Mouse (Mus musculus): ENCODE results near the gene Gm10277. TPM values are rescaled to one million over a fixed set of nuclear protein-coding genes. Genes with fewer than 3 reads are reported as not detected.
"Not testable (repeated sequence)": the region's sequence is repeated elsewhere in the genome, so short reads cannot be mapped to it uniquely, and the experiment has no call there.

Gene Gm10277
- polyA plus RNA-seq, 1 experiment from 2014 or later, result 1.8 TPM

GRCm38 (mm10) chr11:77769496-77769895 is 18.1 kb downstream of the Gm10277 start:
- 85% methylated on average over 4 of the region's 4 CpGs for WGBS
- ATAC-seq (ENCODE audit: insufficient number of reproducible peaks, insufficient read depth, low FRiP score, low TSS enrichment, low read depth), result no peak
- Histone ChIP-seq H3K27ac (no peak overlapping the region), H3K4me1 (peaks cover 30% of the 10 kb centered on the region), H3K4me3 (no peak overlapping the region), H3K4me2 (no peak overlapping the region), H3K9me3 (no peaks in the 10 kb centered on the region), H3K27me3 (0 out of 2 replicates have a peak, but pooled peaks cover 7% of the 10 kb centered on the region), H3K9ac (no peak overlapping the region), H3K36me3 (no peaks in the 10 kb centered on the region)

DNA sequence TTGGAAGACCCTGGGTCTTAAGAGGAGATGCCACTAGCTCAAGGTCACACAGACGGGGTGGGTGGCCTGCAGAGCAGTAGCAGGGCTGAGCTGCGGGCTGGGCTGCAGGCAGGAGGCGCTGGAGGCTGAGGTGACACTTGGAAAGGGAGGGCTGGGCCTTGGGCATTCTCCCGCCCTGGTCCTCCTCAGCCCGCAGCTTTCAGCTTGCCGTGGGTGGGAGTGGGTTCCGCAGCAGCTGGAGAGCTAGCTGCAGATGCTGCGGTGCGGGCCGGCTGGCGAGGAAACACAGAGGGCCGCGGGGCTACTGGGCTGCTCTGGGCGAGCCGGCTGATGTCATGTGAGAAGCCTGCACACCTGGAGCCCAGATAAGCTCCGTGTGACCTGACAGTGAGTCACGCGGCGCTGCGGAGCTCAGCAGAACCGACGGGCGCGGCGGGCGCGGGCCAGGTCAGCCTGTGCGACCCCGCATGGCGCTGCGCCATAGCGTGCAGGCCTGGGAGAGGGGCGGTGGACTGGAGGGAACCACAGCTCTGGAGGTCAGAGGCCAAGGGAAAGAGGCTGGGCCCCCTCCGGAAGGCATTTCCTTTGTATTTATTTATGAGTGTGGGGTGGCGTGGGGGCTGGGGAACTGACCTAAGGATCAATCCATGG is 21.1 kb downstream of the Gm10277 start:
- no peaks in the 10 kb centered on the region for H3K36me3 ChIP-seq
- H3K4me2 ChIP-seq, result peak overlapping the region; percentile 72
- H3K9me3 ChIP-seq, result no peaks in the 10 kb centered on the region
- peak overlapping the region; percentile 67 for H3K9ac ChIP-seq
- H3K4me3 ChIP-seq, result peak overlapping the region; percentile 39
- H3K4me1 ChIP-seq, result peaks cover 37% of the 10 kb centered on the region
- 6% methylated on average over 34 of the region's 35 CpGs for WGBS
- peak; percentile 33; the same call in 1 of the 2 replicates for ATAC-seq (ENCODE audit: insufficient number of reproducible peaks, insufficient read depth, low FRiP score, low TSS enrichment, low read depth)
- peaks cover 7% of the 10 kb centered on the region; the same call in 1 of the 2 replicates for H3K27me3 ChIP-seq
- no peak overlapping the region for H3K27ac ChIP-seq

GRCm38 (mm10) chr11:77765459-77765777 is 22.1 kb downstream of the Gm10277 start:
- Histone ChIP-seq H3K4me2 (peak overlapping the region; percentile 90; the same call in 1 of the 2 replicates), H3K4me3 (0 out of 2 replicates have a peak overlapping the region, but pooled peaks have one; percentile 9), H3K36me3 (no peaks in the 10 kb centered on the region), H3K4me1 (peaks cover 37% of the 10 kb centered on the region), H3K27ac (peak overlapping the region; percentile 29; the same call in 1 of the 2 replicates), H3K9ac (no peak overlapping the region), H3K9me3 (no peaks in the 10 kb centered on the region), H3K27me3 (peaks cover 7% of the 10 kb centered on the region; the same call in 1 of the 2 replicates)
- ATAC-seq (ENCODE audit: insufficient number of reproducible peaks, insufficient read depth, low FRiP score, low TSS enrichment, low read depth), result no peak
- 44% methylated on average over 4 of the region's 4 CpGs for WGBS

DNA sequence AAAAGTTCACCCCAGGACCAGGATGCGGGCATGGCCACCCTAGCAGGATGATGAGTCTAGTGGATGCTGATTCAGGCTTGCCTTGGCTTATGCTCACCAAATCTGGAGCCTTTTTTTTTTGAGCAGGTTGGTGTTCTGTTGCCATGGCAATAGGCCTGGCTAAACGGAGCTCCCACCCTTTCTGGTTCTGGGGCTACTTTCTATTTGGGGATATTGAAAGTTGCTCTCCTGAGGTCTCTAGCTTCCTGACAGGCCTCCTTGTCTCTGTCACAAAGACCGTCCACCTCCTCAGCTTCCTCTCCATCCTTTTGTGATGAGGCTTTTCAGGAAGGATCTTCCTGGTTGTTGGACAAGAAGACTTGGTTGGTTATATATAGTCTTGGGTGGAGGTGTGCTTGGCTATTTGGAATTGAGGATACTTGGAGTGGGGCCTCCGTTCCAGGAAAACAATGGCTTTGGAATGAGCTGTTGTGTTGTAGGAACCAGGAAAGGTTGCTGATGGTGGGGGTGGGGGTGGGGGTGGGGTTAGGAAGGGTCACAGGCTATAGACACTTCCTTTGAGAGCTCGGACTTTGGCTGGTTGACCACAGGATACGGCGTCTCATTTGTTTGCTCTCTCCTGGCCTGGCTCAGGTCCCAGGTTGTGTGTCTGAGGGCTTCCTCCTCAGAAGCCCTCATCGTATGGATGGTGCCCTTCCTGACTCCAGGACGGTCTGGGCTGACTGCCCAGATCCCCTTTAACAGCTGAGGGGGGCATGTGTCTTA is 22.7 kb downstream of the Gm10277 start:
- Histone ChIP-seq H3K4me1 (peaks cover 37% of the 10 kb centered on the region), H3K9me3 (no peaks in the 10 kb centered on the region), H3K36me3 (no peaks in the 10 kb centered on the region), H3K9ac (no peak overlapping the region), H3K4me2 (peak overlapping the region; percentile 90), H3K27ac (peak overlapping the region; percentile 29; the same call in 1 of the 2 replicates), H3K27me3 (peaks cover 7% of the 10 kb centered on the region; the same call in 1 of the 2 replicates), H3K4me3 (peak overlapping the region; percentile 91; the same call in 1 of the 2 replicates)
- no peak for ATAC-seq (ENCODE audit: insufficient number of reproducible peaks, insufficient read depth, low FRiP score, low TSS enrichment, low read depth)
- WGBS, result 51% methylated on average over 9 of the region's 9 CpGs

DNA sequence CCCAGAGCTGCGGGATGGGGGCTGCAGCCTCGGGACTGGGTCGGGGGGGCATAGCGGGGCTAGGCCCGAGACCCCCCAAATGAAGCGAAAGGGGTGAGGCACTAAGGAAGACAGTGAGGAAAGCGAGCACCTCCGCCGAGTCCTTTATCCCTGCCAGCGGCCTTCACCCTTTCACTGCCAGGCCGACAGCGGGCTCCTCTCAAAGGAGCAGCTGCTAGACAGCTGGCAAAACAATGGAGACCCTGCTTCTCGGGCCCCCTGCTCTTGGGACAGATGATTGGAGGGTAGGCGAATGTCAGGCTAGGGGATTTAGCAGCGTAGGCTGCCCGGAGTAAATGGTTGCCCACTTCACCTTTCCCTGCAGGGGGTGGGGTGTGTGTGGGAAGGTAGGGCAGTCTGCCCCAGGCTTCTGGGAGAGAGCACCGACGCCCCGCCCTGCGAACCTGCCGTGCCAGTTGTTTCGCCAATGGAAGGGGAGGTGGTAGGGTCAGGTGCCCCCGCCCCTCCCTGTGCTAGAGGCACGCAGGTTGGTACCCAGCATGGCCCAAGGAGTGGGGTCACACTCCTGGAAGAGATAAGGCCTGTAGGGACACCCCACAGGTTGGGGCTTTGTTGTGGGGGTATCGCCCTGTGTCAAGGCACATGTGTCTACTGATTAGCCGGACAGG is 23.7 kb downstream of the Gm10277 start:
- WGBS, result 4% methylated on average over 26 of the region's 26 CpGs

GRCm38 (mm10) chr11:77762783-77763672 is 24.5 kb downstream of the Gm10277 start, which contains the start of gene Myo18a:
Gene Myo18a (plus strand): TSS chr11:77763246.
- H3K4me1 ChIP-seq, result peaks cover 37% of the 10 kb centered on the region
- peak within 1 kb of the TSS; percentile 84 for H3K27ac ChIP-seq
- WGBS, result 2% methylated on average over 49 of the region's 79 CpGs
- H3K9ac ChIP-seq, result peak within 1 kb of the TSS; percentile 95
- H3K36me3 ChIP-seq, result no peaks in the 10 kb centered on the region
- peaks cover 7% of the 10 kb centered on the region; the same call in 1 of the 2 replicates for H3K27me3 ChIP-seq
- H3K9me3 ChIP-seq, result no peaks in the 10 kb centered on the region
- peak within 1 kb of the TSS; percentile 91 for H3K4me3 ChIP-seq
- peak; percentile 81 for ATAC-seq (ENCODE audit: insufficient number of reproducible peaks, insufficient read depth, low FRiP score, low TSS enrichment, low read depth)
- peak within 1 kb of the TSS; percentile 90 for H3K4me2 ChIP-seq

More for the DNA sequence above, 23.7 kb downstream of the Gm10277 start:
- H3K36me3 ChIP-seq, result no peaks in the 10 kb centered on the region
- no peaks in the 10 kb centered on the region for H3K9me3 ChIP-seq
- peak overlapping the region; percentile 91 for H3K4me3 ChIP-seq
- H3K27me3 ChIP-seq, result peaks cover 7% of the 10 kb centered on the region; the same call in 1 of the 2 replicates
- peak; percentile 11; the same call in 1 of the 2 replicates for ATAC-seq (ENCODE audit: insufficient number of reproducible peaks, insufficient read depth, low FRiP score, low TSS enrichment, low read depth)
- peak overlapping the region; percentile 84 for H3K27ac ChIP-seq
- H3K9ac ChIP-seq, result peak overlapping the region; percentile 95
- H3K4me2 ChIP-seq, result peak overlapping the region; percentile 90
- H3K4me1 ChIP-seq, result peaks cover 37% of the 10 kb centered on the region

DNA sequence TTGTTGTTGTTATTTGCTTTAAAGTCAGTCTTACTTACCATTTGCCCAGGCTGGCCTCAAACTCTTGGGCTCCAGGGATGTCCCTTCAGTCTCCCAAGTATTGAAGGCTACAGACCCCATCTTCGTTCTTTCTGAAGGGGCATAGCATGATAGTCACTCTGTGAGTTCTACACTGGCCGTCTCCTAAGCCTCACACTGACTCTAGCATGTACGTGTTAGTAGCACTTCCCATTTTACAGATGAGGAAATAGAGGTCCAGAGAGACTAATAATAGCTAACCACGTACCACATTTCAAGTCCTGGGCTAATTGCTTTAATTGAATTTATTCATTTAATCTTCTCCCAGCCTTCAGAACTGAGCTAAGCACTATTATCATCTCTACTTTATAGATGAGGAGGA is 27.5 kb downstream of the Gm10277 start:
- Histone ChIP-seq H3K9me3 (no peaks in the 10 kb centered on the region), H3K4me3 (no peak overlapping the region), H3K9ac (no peak overlapping the region), H3K36me3 (no peaks in the 10 kb centered on the region), H3K4me2 (no peak overlapping the region), H3K27ac (no peak overlapping the region), H3K4me1 (peaks cover 17% of the 10 kb centered on the region), H3K27me3 (no peaks in the 10 kb centered on the region; the same call in 1 of the 2 replicates)
- WGBS, result 79% methylated on average over 4 of the region's 4 CpGs
- ATAC-seq (ENCODE audit: insufficient number of reproducible peaks, insufficient read depth, low FRiP score, low TSS enrichment, low read depth), result no peak

GRCm38 (mm10) chr11:77753469-77753868 is 34.1 kb downstream of the Gm10277 start:
- Histone ChIP-seq H3K9ac (no peak overlapping the region), H3K36me3 (no peaks in the 10 kb centered on the region), H3K4me3 (no peak overlapping the region), H3K4me2 (no peak overlapping the region), H3K27ac (no peak overlapping the region), H3K27me3 (no peaks in the 10 kb centered on the region), H3K4me1 (no peaks in the 10 kb centered on the region), H3K9me3 (no peaks in the 10 kb centered on the region)
- ATAC-seq (ENCODE audit: insufficient number of reproducible peaks, insufficient read depth, low FRiP score, low TSS enrichment, low read depth), result no peak
- 66% methylated on average over 3 of the region's 3 CpGs for WGBS

DNA sequence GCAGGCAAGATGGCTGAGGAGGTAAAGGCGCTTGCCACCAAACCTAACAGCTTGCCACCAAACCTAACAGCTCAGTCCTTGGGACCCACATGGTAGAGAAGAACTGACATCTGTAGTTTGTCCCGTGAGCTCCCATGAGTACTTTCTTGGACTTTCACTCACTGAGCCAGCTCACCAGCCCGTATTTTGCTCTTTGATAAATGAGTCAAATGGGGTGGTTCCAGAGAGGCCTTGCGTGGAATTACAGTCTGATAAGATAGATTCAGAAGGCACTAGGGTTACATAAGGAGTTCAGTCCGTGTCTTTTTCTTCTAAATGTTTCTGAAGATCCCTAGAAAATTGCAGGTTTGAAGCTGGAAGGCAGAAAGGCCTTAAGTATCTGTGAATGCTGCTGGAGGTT is 35.0 kb downstream of the Gm10277 start:
- Histone ChIP-seq H3K36me3 (no peaks in the 10 kb centered on the region), H3K4me1 (no peaks in the 10 kb centered on the region), H3K27ac (no peak overlapping the region), H3K4me3 (no peak overlapping the region), H3K9ac (no peak overlapping the region), H3K9me3 (no peaks in the 10 kb centered on the region), H3K27me3 (no peaks in the 10 kb centered on the region), H3K4me2 (no peak overlapping the region)
- no peak for ATAC-seq (ENCODE audit: insufficient number of reproducible peaks, insufficient read depth, low FRiP score, low TSS enrichment, low read depth)
- 82% methylated on average over 5 of the region's 5 CpGs for WGBS

DNA sequence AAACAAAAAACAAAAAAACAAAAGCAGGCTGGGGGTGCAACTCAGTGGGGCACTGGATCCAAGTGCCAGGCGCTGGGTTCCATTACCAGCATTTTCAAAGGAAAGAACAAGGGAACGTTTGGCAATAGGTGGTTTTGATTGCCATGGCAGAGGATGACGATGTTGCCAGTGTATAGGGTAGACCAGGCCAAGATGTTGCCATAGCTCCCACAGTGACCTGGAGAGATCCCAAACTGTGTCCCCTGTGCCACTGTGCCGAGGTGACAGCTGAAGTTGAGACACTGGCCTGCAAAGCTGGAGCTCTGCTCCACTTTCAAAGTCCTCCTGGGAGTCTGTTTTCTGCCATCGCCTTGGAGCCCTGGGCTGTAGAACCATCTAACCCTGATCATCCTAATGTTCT is 38.6 kb downstream of the Gm10277 start:
- Histone ChIP-seq H3K36me3 (no peaks in the 10 kb centered on the region), H3K27ac (no peak overlapping the region), H3K27me3 (no peaks in the 10 kb centered on the region), H3K9me3 (no peaks in the 10 kb centered on the region), H3K9ac (no peak overlapping the region), H3K4me2 (no peak overlapping the region), H3K4me3 (no peak overlapping the region), H3K4me1 (no peaks in the 10 kb centered on the region)
- WGBS, result 76% methylated on average over 5 of the region's 5 CpGs
- ATAC-seq (ENCODE audit: insufficient number of reproducible peaks, insufficient read depth, low FRiP score, low TSS enrichment, low read depth), result no peak

- WGBS, result 96% methylated on average over 14 of the region's 15 CpGs
- H3K36me3 ChIP-seq; ATAC-seq (ENCODE audit: insufficient number of reproducible peaks, insufficient read depth, low FRiP score, low TSS enrichment, low read depth); H3K9me3 ChIP-seq; H3K27ac ChIP-seq; H3K4me2 ChIP-seq; H3K9ac ChIP-seq; H3K27me3 ChIP-seq; H3K4me1 ChIP-seq; H3K4me3 ChIP-seq: not testable (repeated sequence)
Measured at GRCm38 (mm10) chr11:77747103-77747502, 40.4 kb downstream of the Gm10277 start.
